Mouse (Mus musculus) heart, embryonic 12.5 days (tissue): ENCODE data around the gene Efnb1. TPM values are rescaled to one million over a fixed set of nuclear protein-coding genes. Genes with fewer than 3 reads are reported as not detected.

Experiments used
- ATAC-seq: fragments of 200-750 bp; cut with Nextera tagmentation; 2 replicates; pipeline ENCODE4 v1.8.0; 2017; ENCODE audit warnings: moderate TSS enrichment, moderate library complexity; ENCODE audit not compliant: insufficient number of reproducible peaks, low FRiP score
- H3K27ac ChIP-seq: fragments of 300-500 bp; sonication (generic); 2 replicates; pipeline ENCODE4 v1.5.1; 2016; ENCODE audit warnings: mild to moderate bottlenecking, moderate library complexity; ENCODE audit not compliant: poor library complexity, severe bottlenecking
- H3K27me3 ChIP-seq: fragments of 300-500 bp; sonication (generic); replicated peaks from 2 replicates; pipeline ENCODE4 v1.6.1; 2016; ENCODE audit warnings: mild to moderate bottlenecking, moderate library complexity
- H3K36me3 ChIP-seq: fragments of 300-500 bp; sonication (generic); 2 replicates; pipeline ENCODE4 v1.6.1; 2016; ENCODE audit warnings: mild to moderate bottlenecking, moderate library complexity
- H3K4me1 ChIP-seq: fragments of 300-500 bp; sonication (generic); replicated peaks from 2 replicates; pipeline ENCODE4 v1.6.1; 2016; ENCODE audit warnings: mild to moderate bottlenecking
- H3K4me2 ChIP-seq: fragments of 300-500 bp; sonication (generic); 2 replicates; pipeline ENCODE4 v1.6.1; 2016; ENCODE audit warnings: mild to moderate bottlenecking, moderate library complexity
- H3K4me3 ChIP-seq: fragments of 300-500 bp; sonication (generic); 2 replicates; pipeline ENCODE4 v1.5.1; 2016; ENCODE audit warnings: mild to moderate bottlenecking
- H3K9ac ChIP-seq: fragments of 300-500 bp; sonication (generic); 2 replicates; pipeline ENCODE4 v1.6.1; 2016; ENCODE audit warnings: mild to moderate bottlenecking, moderate library complexity
- H3K9me3 ChIP-seq: fragments of 300-500 bp; sonication (generic); replicated peaks from 2 replicates; pipeline ENCODE4 v1.6.1; 2016; ENCODE audit warnings: mild to moderate bottlenecking, moderate library complexity
- WGBS: fragments of 180-500 bp; shearing (Covaris S2); methylation state at CpG from one replicate; pipeline ENCODE4 v1.1.7; 2016; 5-methylcytosine and 5-hydroxymethylcytosine counted together
- polyA plus RNA-seq: library from polyadenylated mRNA; unstranded; fragments of >200 nt; fragmentation: Nextera tagmentation; extraction: Ambion mirVana; gene quantifications from 2 replicates; pipeline ENCODE4 v1.2.1, GENCODE M21; 2016

Gene Efnb1
- polyA plus RNA-seq, 1 experiment from 2014 or later: 25.3 TPM

DNA sequence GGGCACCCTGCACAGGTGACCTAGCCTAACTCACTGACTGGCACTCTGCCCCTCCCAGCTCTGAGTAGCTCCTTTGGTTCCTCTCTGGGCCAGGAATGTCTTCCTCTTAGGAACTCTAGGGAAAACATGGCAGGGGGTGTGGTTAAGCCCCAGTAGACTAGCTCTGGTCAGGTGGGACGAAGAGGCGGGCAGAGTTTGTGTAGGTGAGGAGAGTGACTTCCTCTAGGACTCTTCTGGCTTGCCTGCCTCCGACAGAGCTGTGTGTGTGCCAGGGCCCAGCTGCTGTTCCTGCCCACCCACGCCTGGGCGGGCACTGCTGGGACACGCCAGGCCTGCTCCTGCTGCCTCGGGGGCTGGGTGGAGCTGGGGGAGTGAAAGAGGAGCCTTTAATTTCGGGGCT is 5.1 kb downstream of the Efnb1 start:
- H3K9ac ChIP-seq: 0 out of 2 replicates have a peak overlapping the region, but pooled peaks have one; percentile 10
- peak overlapping the region; percentile 73 for H3K4me2 ChIP-seq
- peaks cover 11% of the 10 kb centered on the region for H3K36me3 ChIP-seq
- 63% methylated on average over 8 of the region's 8 CpGs for WGBS
- no peaks in the 10 kb centered on the region; the same call in none of the 2 replicates for H3K27me3 ChIP-seq
- H3K4me1 ChIP-seq: peaks cover 44% of the 10 kb centered on the region
- no peak overlapping the region for H3K4me3 ChIP-seq
- no peak for ATAC-seq
- H3K27ac ChIP-seq: no peak overlapping the region
- no peaks in the 10 kb centered on the region; the same call in 1 of the 2 replicates for H3K9me3 ChIP-seq

DNA sequence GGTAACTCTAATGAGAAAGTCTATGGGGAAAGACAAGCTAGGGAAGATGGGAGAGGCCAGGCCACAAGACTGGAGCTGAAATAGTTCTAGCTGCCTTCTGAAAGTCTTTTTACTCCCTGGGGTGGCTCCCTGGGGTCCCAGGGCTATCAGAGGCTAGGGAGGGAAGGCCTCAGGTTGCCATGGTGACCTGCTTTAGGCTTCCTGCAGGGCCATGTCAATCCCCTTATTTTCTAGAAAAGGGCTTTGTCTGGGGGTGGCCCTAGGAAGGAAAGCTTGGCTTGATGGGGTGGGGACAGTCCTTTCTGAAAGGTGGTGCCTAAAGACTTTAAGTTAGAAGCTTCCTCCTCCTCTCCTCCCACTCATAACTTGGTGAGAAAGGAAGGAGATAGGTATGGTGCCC is 6.0 kb downstream of the Efnb1 start:
- H3K36me3 ChIP-seq: peaks cover 19% of the 10 kb centered on the region
- no peak overlapping the region for H3K4me3 ChIP-seq
- H3K27ac ChIP-seq: no peak overlapping the region
- H3K9me3 ChIP-seq: no peaks in the 10 kb centered on the region
- peaks cover 44% of the 10 kb centered on the region for H3K4me1 ChIP-seq
- no peak overlapping the region for H3K4me2 ChIP-seq
- no peak for ATAC-seq
- no peaks in the 10 kb centered on the region; the same call in none of the 2 replicates for H3K27me3 ChIP-seq
- no peak overlapping the region for H3K9ac ChIP-seq

DNA sequence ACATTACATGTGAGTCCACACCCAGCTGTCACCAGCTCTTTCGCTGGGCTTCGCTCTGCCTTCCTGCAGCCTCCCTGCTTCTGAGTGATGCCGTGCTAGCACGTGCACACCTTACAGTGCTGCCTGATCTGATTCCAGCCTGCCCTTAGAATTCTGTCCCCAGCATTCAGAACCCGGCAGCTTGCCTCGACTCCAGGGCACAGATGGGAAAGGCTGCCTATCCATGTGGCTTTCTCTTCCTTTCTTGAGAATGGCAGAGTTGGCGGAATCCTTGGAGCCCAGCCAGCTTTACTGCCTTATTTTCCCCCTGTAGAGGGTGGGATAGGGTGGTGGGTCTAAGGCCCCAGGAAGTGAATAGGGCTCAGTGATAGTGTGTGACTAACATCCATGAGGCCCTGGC is 9.6 kb downstream of the Efnb1 start:
- peaks cover under 1% of the 10 kb centered on the region; the same call in 1 of the 2 replicates for H3K27me3 ChIP-seq
- WGBS: 89% methylated on average over 7 of the region's 7 CpGs
- H3K4me2 ChIP-seq: no peak overlapping the region
- no peak for ATAC-seq
- peaks cover 43% of the 10 kb centered on the region for H3K36me3 ChIP-seq
- no peak overlapping the region for H3K4me3 ChIP-seq
- H3K4me1 ChIP-seq: peaks cover 22% of the 10 kb centered on the region
- H3K9ac ChIP-seq: no peak overlapping the region
- no peak overlapping the region for H3K27ac ChIP-seq
- no peaks in the 10 kb centered on the region; the same call in 1 of the 2 replicates for H3K9me3 ChIP-seq

DNA sequence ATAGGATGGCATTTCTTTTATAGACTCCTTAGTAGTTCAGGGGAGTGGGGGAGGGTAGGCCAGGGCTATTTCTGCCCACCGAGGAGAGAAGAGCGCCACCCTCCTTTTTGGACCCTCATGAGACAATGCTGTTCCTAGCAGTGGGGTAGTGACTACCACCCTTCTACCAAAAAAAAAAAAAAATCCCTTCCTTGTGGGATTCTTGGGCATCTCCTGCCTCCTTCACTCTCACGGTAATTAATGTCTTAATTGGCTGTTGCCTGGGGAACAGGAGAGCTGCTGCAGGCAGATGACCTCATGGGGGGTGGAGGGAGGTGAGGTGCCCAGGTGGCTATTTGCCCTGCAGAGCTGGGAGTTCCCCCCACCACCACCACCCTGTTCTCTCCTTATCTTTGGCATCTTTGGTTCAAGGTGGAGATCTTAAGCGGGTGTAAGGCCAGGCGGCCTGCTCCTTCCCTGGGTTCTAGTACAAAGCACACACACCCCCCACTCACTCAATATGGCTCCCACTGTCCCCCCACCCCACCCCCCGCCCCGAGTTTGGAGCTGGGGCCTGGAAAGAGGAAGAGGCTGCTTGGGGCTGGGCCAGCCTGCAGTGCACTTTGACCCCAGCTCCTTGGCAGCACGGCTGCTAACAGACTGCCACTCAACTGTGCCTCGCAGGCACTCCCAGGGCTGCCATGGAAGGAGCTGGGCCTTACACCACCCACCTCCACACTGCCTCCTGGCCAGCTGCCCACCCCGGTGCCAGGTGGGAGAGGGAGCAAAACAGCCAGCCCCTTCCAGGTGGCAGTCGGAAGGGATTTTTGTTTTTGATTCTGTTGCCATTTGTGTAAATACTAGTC is 12.4 kb downstream of the Efnb1 start:
- peaks cover 48% of the 10 kb centered on the region for H3K36me3 ChIP-seq
- no peak overlapping the region for H3K4me2 ChIP-seq
- no peak overlapping the region for H3K27ac ChIP-seq
- peaks cover 14% of the 10 kb centered on the region; the same call in 1 of the 2 replicates for H3K27me3 ChIP-seq
- H3K4me1 ChIP-seq: peaks cover 4% of the 10 kb centered on the region
- no peak overlapping the region for H3K4me3 ChIP-seq
- H3K9me3 ChIP-seq: no peaks in the 10 kb centered on the region; the same call in 1 of the 2 replicates
- no peak overlapping the region for H3K9ac ChIP-seq
- WGBS: 68% methylated on average over 10 of the region's 11 CpGs
- ATAC-seq: no peak

DNA sequence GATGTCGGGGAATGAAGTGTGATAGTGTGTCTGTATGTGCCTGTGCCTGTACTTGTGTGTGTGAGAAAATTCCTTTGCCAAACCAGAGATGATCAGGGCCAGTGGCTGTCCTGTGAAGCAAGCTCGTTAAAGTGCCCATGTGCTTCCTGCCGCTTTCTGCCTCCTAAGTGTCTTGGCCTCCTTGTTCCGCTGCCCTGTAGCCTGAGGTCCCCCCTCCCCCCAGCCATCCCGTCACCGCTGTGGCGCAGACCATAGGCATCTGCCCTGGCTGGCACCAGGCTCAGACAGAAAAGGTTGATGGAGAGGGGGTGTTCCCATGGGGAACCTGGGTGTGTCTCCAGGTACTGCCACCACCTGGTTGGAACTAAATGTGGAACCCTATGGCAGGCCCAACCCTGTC is 13.1 kb downstream of the Efnb1 start:
- H3K36me3 ChIP-seq: peaks cover 48% of the 10 kb centered on the region
- H3K4me2 ChIP-seq: no peak overlapping the region
- H3K4me3 ChIP-seq: no peak overlapping the region
- H3K9me3 ChIP-seq: no peaks in the 10 kb centered on the region; the same call in 1 of the 2 replicates
- no peak overlapping the region for H3K27ac ChIP-seq
- peaks cover 20% of the 10 kb centered on the region for H3K27me3 ChIP-seq
- WGBS: 72% methylated on average over 7 of the region's 7 CpGs
- H3K4me1 ChIP-seq: peaks cover 4% of the 10 kb centered on the region
- ATAC-seq: no peak
- H3K9ac ChIP-seq: no peak overlapping the region

GRCm38 (mm10) chrX:99149900-99150299 is 14.0 kb downstream of the Efnb1 start:
- no peak overlapping the region for H3K27ac ChIP-seq
- 75% methylated on average over 2 of the region's 2 CpGs for WGBS

DNA sequence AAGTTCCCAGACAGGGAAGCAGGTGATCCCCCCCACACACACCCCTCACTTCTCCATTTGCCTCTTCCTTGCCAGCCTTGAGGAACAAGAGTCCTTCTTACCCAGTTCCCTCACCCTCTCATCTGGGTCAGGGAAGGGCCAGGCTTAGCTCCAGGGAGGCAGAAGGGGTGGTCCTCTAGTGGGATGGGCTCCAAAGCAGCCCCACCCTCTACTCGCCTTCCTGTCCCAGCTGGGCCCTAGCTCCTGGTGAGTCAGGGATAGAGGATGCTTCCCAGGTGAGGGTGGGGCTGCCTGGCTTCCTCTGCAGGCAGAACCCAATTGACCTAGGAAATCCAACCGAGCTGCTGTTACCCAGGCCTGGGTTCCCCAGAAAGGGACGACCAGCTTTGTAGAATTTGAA is 14.8 kb downstream of the Efnb1 start:
- Histone ChIP-seq H3K4me1 (peaks cover 4% of the 10 kb centered on the region; the same call in 1 of the 2 replicates), H3K27ac (no peak overlapping the region), H3K9ac (no peak overlapping the region), H3K9me3 (no peaks in the 10 kb centered on the region; the same call in 1 of the 2 replicates), H3K4me2 (no peak overlapping the region), H3K36me3 (peaks cover 41% of the 10 kb centered on the region), H3K4me3 (no peak overlapping the region), H3K27me3 (peaks cover 36% of the 10 kb centered on the region)
- 71% methylated on average over 3 of the region's 3 CpGs for WGBS
- no peak for ATAC-seq

More at GRCm38 (mm10) chrX:99149900-99150299, 14.0 kb downstream of the Efnb1 start:
- Histone ChIP-seq H3K4me2 (no peak overlapping the region), H3K9me3 (no peaks in the 10 kb centered on the region; the same call in 1 of the 2 replicates), H3K4me1 (peaks cover 4% of the 10 kb centered on the region; the same call in 1 of the 2 replicates), H3K36me3 (peaks cover 48% of the 10 kb centered on the region), H3K27me3 (peaks cover 28% of the 10 kb centered on the region), H3K4me3 (no peak overlapping the region), H3K9ac (no peak overlapping the region)
- ATAC-seq: no peak

DNA sequence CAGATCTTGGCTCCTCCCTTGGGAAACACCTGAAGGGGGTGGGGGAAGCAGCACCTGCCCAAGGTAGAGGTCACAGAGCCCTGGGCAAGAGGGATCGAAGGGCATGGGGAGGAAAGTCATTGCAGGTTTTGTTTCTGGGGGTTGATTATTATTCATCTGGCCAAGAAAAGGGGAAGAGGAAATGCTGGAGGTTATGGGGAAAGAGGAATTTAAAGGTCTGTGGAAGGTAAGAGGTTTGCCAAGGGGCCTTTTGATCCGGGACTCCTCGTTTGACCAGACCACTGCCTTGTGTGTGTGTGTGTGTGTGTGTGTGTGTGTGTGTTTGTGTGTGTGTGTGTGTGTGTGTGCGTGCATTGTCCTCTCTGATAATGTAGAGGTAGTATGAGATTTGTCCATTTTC is 15.5 kb downstream of the Efnb1 start:
- Histone ChIP-seq H3K9ac (no peak overlapping the region), H3K27ac (no peak overlapping the region), H3K9me3 (no peaks in the 10 kb centered on the region; the same call in 1 of the 2 replicates), H3K27me3 (peaks cover 42% of the 10 kb centered on the region), H3K4me1 (peaks cover 7% of the 10 kb centered on the region), H3K4me3 (no peak overlapping the region), H3K36me3 (peaks cover 34% of the 10 kb centered on the region), H3K4me2 (no peak overlapping the region)
- no peak for ATAC-seq
- WGBS: 76% methylated on average over 4 of the region's 4 CpGs

DNA sequence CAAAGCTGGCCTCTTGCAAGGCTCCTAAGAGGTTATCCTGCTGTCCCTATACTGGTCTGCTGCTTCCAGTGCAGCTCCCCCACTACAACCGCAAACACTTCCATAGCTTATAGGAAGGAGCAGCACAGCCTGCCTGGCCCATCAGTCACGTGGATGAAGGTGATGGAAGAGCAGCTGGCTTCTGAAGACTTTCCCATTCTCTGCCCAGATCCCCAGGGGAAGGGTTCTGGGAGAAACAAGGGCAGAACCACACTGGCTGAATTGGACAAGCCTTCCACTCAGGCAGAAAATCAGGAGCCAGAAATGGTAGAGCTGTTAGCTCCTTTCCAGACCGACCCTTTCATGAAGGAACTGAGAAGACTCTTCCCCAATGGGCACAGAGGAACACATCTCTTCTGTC is 16.2 kb downstream of the Efnb1 start:
- Histone ChIP-seq H3K27ac (no peak overlapping the region), H3K36me3 (peaks cover 27% of the 10 kb centered on the region), H3K9ac (no peak overlapping the region), H3K4me3 (no peak overlapping the region), H3K4me1 (peaks cover 8% of the 10 kb centered on the region), H3K27me3 (peaks cover 43% of the 10 kb centered on the region), H3K4me2 (no peak overlapping the region), H3K9me3 (no peaks in the 10 kb centered on the region; the same call in 1 of the 2 replicates)
- WGBS: 39% methylated on average over 3 of the region's 3 CpGs
- no peak for ATAC-seq

GRCm38 (mm10) chrX:99152566-99153265 is 16.8 kb downstream of the Efnb1 start:
- peaks cover 8% of the 10 kb centered on the region for H3K4me1 ChIP-seq
- WGBS: 36% methylated on average over 9 of the region's 9 CpGs

DNA sequence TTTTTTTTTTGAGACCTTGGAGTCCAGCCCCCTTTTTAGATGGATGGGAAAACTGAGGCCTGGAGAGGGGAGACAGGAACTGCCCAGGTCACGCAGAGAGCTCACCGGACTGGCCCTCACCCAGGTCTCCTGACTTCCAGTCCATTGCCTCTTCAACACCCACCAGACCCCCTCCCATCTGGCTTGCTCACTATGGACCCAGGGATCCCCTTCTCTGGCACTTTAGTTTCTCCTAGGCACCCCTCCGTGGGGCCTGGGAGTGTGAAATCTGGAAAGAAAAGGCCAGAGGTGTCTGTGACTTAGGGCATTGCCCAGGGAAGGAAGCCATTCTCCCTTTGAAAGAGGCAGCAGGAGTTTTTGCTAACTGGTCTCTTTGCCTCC is 17.3 kb downstream of the Efnb1 start:
- H3K4me2 ChIP-seq: no peak overlapping the region
- no peak overlapping the region for H3K27ac ChIP-seq
- no peak overlapping the region for H3K9ac ChIP-seq
- H3K4me3 ChIP-seq: no peak overlapping the region
- WGBS: 45% methylated on average over 3 of the region's 3 CpGs
- H3K27me3 ChIP-seq: peaks cover 47% of the 10 kb centered on the region
- peaks cover 10% of the 10 kb centered on the region for H3K4me1 ChIP-seq
- H3K9me3 ChIP-seq: no peaks in the 10 kb centered on the region
- no peak for ATAC-seq
- peaks cover 19% of the 10 kb centered on the region for H3K36me3 ChIP-seq

More at GRCm38 (mm10) chrX:99152566-99153265, 16.8 kb downstream of the Efnb1 start:
- Histone ChIP-seq H3K27me3 (peaks cover 47% of the 10 kb centered on the region), H3K36me3 (peaks cover 21% of the 10 kb centered on the region), H3K4me2 (no peak overlapping the region), H3K4me3 (no peak overlapping the region), H3K9me3 (no peaks in the 10 kb centered on the region), H3K27ac (no peak overlapping the region), H3K9ac (no peak overlapping the region)
- ATAC-seq: no peak
